Mouse (Mus musculus): ENCODE data around the gene Camk2g. TPM values are rescaled to one million over a fixed set of nuclear protein-coding genes. Genes with fewer than 3 reads are reported as not detected.

Camk2g gene
- polyA plus RNA-seq, 1 experiment, result 30.1 TPM

- TF ChIP-seq EP300 (IDR thresholded peaks at IDR 0.05; ENCODE audit: insufficient read depth, low read depth, low read length) (no peak), POLR2A (IDR thresholded peaks at IDR 0.05; ENCODE audit: insufficient read depth, low read length) (no peak), CTCF (IDR thresholded peaks at IDR 0.05; ENCODE audit: low read depth, low read length) (no peak)
Measured at GRCm38 (mm10) chr14:20836171-20836904, 42.5 kb upstream of the Camk2g start, which contains the start of gene Plau. Gene Plau (plus strand): TSS chr14:20836660.

GRCm38 (mm10) chr14:20834136-20834535 lies 40.2 kb upstream of the Camk2g start:
- Histone ChIP-seq H3K27me3 (ENCODE audit: control insufficient read depth, insufficient read depth, low read length, poor library complexity, severe bottlenecking) (no peaks in the 10 kb centered on the region), H3K27ac (ENCODE audit: insufficient read depth, low read length) (no peak overlapping the region), H3K9ac (ENCODE audit: low read depth, poor library complexity, severe bottlenecking) (no peak overlapping the region), H3K4me1 (ENCODE audit: control insufficient read depth, insufficient read depth, low read length) (no peaks in the 10 kb centered on the region), H3K36me3 (ENCODE audit: control insufficient read depth, insufficient read depth, low read length, poor library complexity, severe bottlenecking) (no peaks in the 10 kb centered on the region), H3K9me3 (replicated peaks; ENCODE audit: control insufficient read depth, insufficient read depth, low read length, poor library complexity, severe bottlenecking) (no peaks in the 10 kb centered on the region), H3K4me3 (ENCODE audit: low read depth, low read length) (no peak overlapping the region)
- no peak for TF ChIP-seq CTCF (IDR thresholded peaks at IDR 0.05; ENCODE audit: low read depth, low read length)
- no peak for TF ChIP-seq EP300 (IDR thresholded peaks at IDR 0.05; ENCODE audit: insufficient read depth, low read depth, low read length)
- TF ChIP-seq POLR2A (IDR thresholded peaks at IDR 0.05; ENCODE audit: insufficient read depth, low read length), result no peak

More at GRCm38 (mm10) chr14:20836171-20836904, 42.5 kb upstream of the Camk2g start, which contains the start of gene Plau:
- Histone ChIP-seq H3K27me3 (ENCODE audit: control insufficient read depth, insufficient read depth, low read length, poor library complexity, severe bottlenecking) (no peaks in the 10 kb centered on the region), H3K4me3 (ENCODE audit: low read depth, low read length) (peak within 1 kb of the TSS; percentile 63), H3K27ac (ENCODE audit: insufficient read depth, low read length) (no peak within 1 kb of the TSS), H3K9me3 (replicated peaks; ENCODE audit: control insufficient read depth, insufficient read depth, low read length, poor library complexity, severe bottlenecking) (no peaks in the 10 kb centered on the region), H3K9ac (ENCODE audit: low read depth, poor library complexity, severe bottlenecking) (peak within 1 kb of the TSS; percentile 22), H3K4me1 (ENCODE audit: control insufficient read depth, insufficient read depth, low read length) (no peaks in the 10 kb centered on the region), H3K36me3 (ENCODE audit: control insufficient read depth, insufficient read depth, low read length, poor library complexity, severe bottlenecking) (no peaks in the 10 kb centered on the region)

GRCm38 (mm10) chr14:20833525-20833924 lies 39.6 kb upstream of the Camk2g start:
- Histone ChIP-seq H3K36me3 (ENCODE audit: control insufficient read depth, insufficient read depth, low read length, poor library complexity, severe bottlenecking) (no peaks in the 10 kb centered on the region), H3K9ac (ENCODE audit: low read depth, poor library complexity, severe bottlenecking) (no peak overlapping the region), H3K27me3 (ENCODE audit: control insufficient read depth, insufficient read depth, low read length, poor library complexity, severe bottlenecking) (no peaks in the 10 kb centered on the region), H3K27ac (ENCODE audit: insufficient read depth, low read length) (no peak overlapping the region), H3K9me3 (replicated peaks; ENCODE audit: control insufficient read depth, insufficient read depth, low read length, poor library complexity, severe bottlenecking) (no peaks in the 10 kb centered on the region), H3K4me3 (ENCODE audit: low read depth, low read length) (no peak overlapping the region), H3K4me1 (ENCODE audit: control insufficient read depth, insufficient read depth, low read length) (no peaks in the 10 kb centered on the region)
- no peak for TF ChIP-seq EP300 (IDR thresholded peaks at IDR 0.05; ENCODE audit: insufficient read depth, low read depth, low read length)

GRCm38 (mm10) chr14:20831915-20832314 lies 38.0 kb upstream of the Camk2g start:
- Histone ChIP-seq H3K9ac (ENCODE audit: low read depth, poor library complexity, severe bottlenecking) (no peak overlapping the region), H3K27ac (ENCODE audit: insufficient read depth, low read length) (no peak overlapping the region), H3K36me3 (ENCODE audit: control insufficient read depth, insufficient read depth, low read length, poor library complexity, severe bottlenecking) (no peaks in the 10 kb centered on the region), H3K27me3 (ENCODE audit: control insufficient read depth, insufficient read depth, low read length, poor library complexity, severe bottlenecking) (no peaks in the 10 kb centered on the region), H3K4me3 (ENCODE audit: low read depth, low read length) (no peak overlapping the region), H3K4me1 (ENCODE audit: control insufficient read depth, insufficient read depth, low read length) (no peaks in the 10 kb centered on the region), H3K9me3 (replicated peaks; ENCODE audit: control insufficient read depth, insufficient read depth, low read length, poor library complexity, severe bottlenecking) (no peaks in the 10 kb centered on the region)
- TF ChIP-seq CTCF (IDR thresholded peaks at IDR 0.05; ENCODE audit: low read depth, low read length) (no peak), POLR2A (IDR thresholded peaks at IDR 0.05; ENCODE audit: insufficient read depth, low read length) (no peak), EP300 (IDR thresholded peaks at IDR 0.05; ENCODE audit: insufficient read depth, low read depth, low read length) (no peak)

GRCm38 (mm10) chr14:20831141-20831910 lies 37.4 kb upstream of the Camk2g start:
- H3K9me3 ChIP-seq (replicated peaks; ENCODE audit: control insufficient read depth, insufficient read depth, low read length, poor library complexity, severe bottlenecking), result no peaks in the 10 kb centered on the region
- no peaks in the 10 kb centered on the region for H3K36me3 ChIP-seq (ENCODE audit: control insufficient read depth, insufficient read depth, low read length, poor library complexity, severe bottlenecking)
- H3K9ac ChIP-seq (ENCODE audit: low read depth, poor library complexity, severe bottlenecking), result no peak overlapping the region
- H3K27ac ChIP-seq (ENCODE audit: insufficient read depth, low read length), result no peak overlapping the region
- no peak overlapping the region for H3K4me3 ChIP-seq (ENCODE audit: low read depth, low read length)
- no peak for TF ChIP-seq POLR2A (IDR thresholded peaks at IDR 0.05; ENCODE audit: insufficient read depth, low read length)
- no peak for TF ChIP-seq CTCF (IDR thresholded peaks at IDR 0.05; ENCODE audit: low read depth, low read length)
- no peak for TF ChIP-seq EP300 (IDR thresholded peaks at IDR 0.05; ENCODE audit: insufficient read depth, low read depth, low read length)
- H3K4me1 ChIP-seq (ENCODE audit: control insufficient read depth, insufficient read depth, low read length), result no peaks in the 10 kb centered on the region
- no peaks in the 10 kb centered on the region for H3K27me3 ChIP-seq (ENCODE audit: control insufficient read depth, insufficient read depth, low read length, poor library complexity, severe bottlenecking)
